Mouse (Mus musculus) stomach, embryonic 14.5 days (tissue): ENCODE data around the gene Apmap. TPM values are rescaled to one million over a fixed set of nuclear protein-coding genes. Genes with fewer than 3 reads are reported as not detected.

Experiments
- ATAC-seq: fragments of 200-750 bp; cut with Nextera tagmentation; 2 replicates; pipeline ENCODE4 v1.8.0; 2017; ENCODE audit warnings: low read depth, moderate TSS enrichment; ENCODE audit not compliant: insufficient number of reproducible peaks, insufficient read depth, low FRiP score
- H3K27ac ChIP-seq: fragments of 300-500 bp; sonication (generic); 2 replicates; pipeline ENCODE4 v1.5.1; 2014; ENCODE audit warnings: mild to moderate bottlenecking, low read length, moderate library complexity, mixed read lengths
- H3K27me3 ChIP-seq: fragments of 300-500 bp; sonication (generic); 2 replicates; pipeline ENCODE4 v1.6.1; 2014; ENCODE audit warnings: low read length, control low read depth, mixed read lengths; ENCODE audit not compliant: control insufficient read depth, insufficient read depth
- H3K36me3 ChIP-seq: fragments of 300-500 bp; sonication (generic); 2 replicates; pipeline ENCODE4 v1.6.1; 2014; ENCODE audit warnings: mild to moderate bottlenecking, control low read depth, low read length, moderate library complexity, mixed read lengths; ENCODE audit not compliant: control insufficient read depth, insufficient read depth
- H3K4me1 ChIP-seq: fragments of 300-500 bp; sonication (generic); 2 replicates; pipeline ENCODE4 v1.6.1; 2014; ENCODE audit warnings: low read length, control low read depth, mixed read lengths; ENCODE audit not compliant: control insufficient read depth, insufficient read depth
- H3K4me2 ChIP-seq: fragments of 300-500 bp; sonication (generic); replicated peaks from 2 replicates; pipeline ENCODE4 v1.6.1; 2014; ENCODE audit warnings: low read depth, low read length, control low read depth
- H3K4me3 ChIP-seq: fragments of 300-500 bp; sonication (generic); 2 replicates; pipeline ENCODE4 v1.5.1; 2014; ENCODE audit warnings: low read depth, low read length, control low read depth
- H3K9ac ChIP-seq: fragments of 300-500 bp; sonication (generic); replicated peaks from 2 replicates; pipeline ENCODE4 v1.6.1; 2014; ENCODE audit warnings: low read depth, mild to moderate bottlenecking, control low read depth, low read length, moderate library complexity, mixed read lengths
- H3K9me3 ChIP-seq: fragments of 300-500 bp; sonication (generic); 2 replicates; pipeline ENCODE4 v1.6.1; 2016; ENCODE audit warnings: low read depth, low read length, control low read depth; ENCODE audit not compliant: control insufficient read depth
- WGBS: fragments of 180-500 bp; shearing (Covaris S2); extraction: QIAGEN DNeasy Blood & Tissue Kit; methylation state at CpG from one replicate; pipeline ENCODE4 v1.1.7; 2014; 5-methylcytosine and 5-hydroxymethylcytosine counted together
- polyA plus RNA-seq: library from polyadenylated mRNA; unstranded; fragments of >200 nt; fragmentation: Nextera tagmentation; extraction: Ambion mirVana; gene quantifications from 2 replicates; pipeline ENCODE4 v1.2.1, GENCODE M21; 2014

Gene Apmap
- polyA plus RNA-seq, 1 experiment from 2014 or later: 37.5 TPM

GRCm38 (mm10) chr2:150629255-150629654, 20.9 kb upstream of the Apmap start:
- Histone ChIP-seq H3K4me1 (no peaks in the 10 kb centered on the region), H3K27ac (no peak overlapping the region), H3K36me3 (no peaks in the 10 kb centered on the region), H3K27me3 (no peaks in the 10 kb centered on the region), H3K9me3 (no peaks in the 10 kb centered on the region), H3K9ac (no peak overlapping the region), H3K4me2 (no peak overlapping the region), H3K4me3 (no peak overlapping the region)
- ATAC-seq: no peak
- WGBS: 81% methylated on average over 4 of the region's 4 CpGs

DNA sequence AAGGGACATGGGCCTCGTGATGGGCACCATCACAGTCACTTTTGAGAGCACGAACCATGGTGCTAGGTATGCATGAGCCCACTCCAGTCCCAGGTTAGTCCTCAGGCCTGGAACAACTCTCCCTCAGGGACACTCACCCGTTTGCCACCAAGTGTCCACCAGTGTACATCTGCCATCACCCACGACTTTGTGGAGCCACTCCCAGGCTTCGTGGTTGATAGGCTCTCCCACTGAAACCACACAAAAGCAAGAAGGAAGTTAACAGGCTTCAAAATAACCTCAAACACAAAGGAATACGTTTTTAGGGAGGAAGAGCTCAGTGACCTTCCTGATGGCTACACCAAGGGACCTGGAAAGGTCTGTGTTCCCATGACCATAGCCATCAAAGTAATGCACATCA, 18.8 kb upstream of the Apmap start:
- H3K4me2 ChIP-seq: no peak overlapping the region
- ATAC-seq: no peak
- H3K36me3 ChIP-seq: no peaks in the 10 kb centered on the region
- no peak overlapping the region for H3K9ac ChIP-seq
- WGBS: 70% methylated on average over 6 of the region's 6 CpGs
- no peaks in the 10 kb centered on the region for H3K9me3 ChIP-seq
- no peak overlapping the region for H3K4me3 ChIP-seq
- no peak overlapping the region for H3K27ac ChIP-seq
- no peaks in the 10 kb centered on the region for H3K4me1 ChIP-seq
- no peaks in the 10 kb centered on the region for H3K27me3 ChIP-seq

- WGBS: 87% methylated on average over 8 of the region's 8 CpGs
- ATAC-seq: no peak
- Histone ChIP-seq H3K36me3 (no peaks in the 10 kb centered on the region; the same call in 1 of the 2 replicates), H3K9me3 (no peaks in the 10 kb centered on the region), H3K9ac (no peak overlapping the region), H3K4me3 (no peak overlapping the region), H3K4me2 (no peak overlapping the region), H3K4me1 (no peaks in the 10 kb centered on the region), H3K27ac (no peak overlapping the region), H3K27me3 (no peaks in the 10 kb centered on the region)
Observed at GRCm38 (mm10) chr2:150624926-150625325, 16.6 kb upstream of the Apmap start.

DNA sequence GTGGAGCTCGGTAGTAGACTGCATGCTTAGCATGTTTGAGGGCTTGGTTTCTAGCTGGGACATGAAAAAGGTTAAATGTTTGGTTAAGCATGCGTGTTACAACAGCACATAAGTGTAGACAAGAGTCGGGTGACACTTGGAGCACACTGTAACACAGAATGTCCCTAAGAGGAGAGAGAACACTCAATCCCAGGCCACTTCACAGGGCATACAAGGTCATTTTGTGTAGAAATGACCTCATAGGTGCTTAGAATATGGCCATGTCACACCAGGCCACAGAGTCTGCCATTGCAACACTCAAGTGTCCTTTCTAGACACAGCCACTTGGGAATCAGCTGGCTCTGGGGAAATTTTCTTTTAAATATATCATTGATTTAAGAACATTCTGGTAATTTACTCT, 15.6 kb upstream of the Apmap start:
- H3K4me3 ChIP-seq: no peak overlapping the region
- ATAC-seq: no peak
- H3K9ac ChIP-seq: no peak overlapping the region
- WGBS: 80% methylated on average over 3 of the region's 3 CpGs
- H3K4me2 ChIP-seq: no peak overlapping the region
- no peak overlapping the region for H3K27ac ChIP-seq
- no peaks in the 10 kb centered on the region for H3K9me3 ChIP-seq
- no peaks in the 10 kb centered on the region for H3K27me3 ChIP-seq
- H3K4me1 ChIP-seq: no peaks in the 10 kb centered on the region
- H3K36me3 ChIP-seq: no peaks in the 10 kb centered on the region; the same call in 1 of the 2 replicates

- 72% methylated on average over 3 of the region's 3 CpGs for WGBS
Observed at GRCm38 (mm10) chr2:150621698-150622097, 13.3 kb upstream of the Apmap start.

DNA sequence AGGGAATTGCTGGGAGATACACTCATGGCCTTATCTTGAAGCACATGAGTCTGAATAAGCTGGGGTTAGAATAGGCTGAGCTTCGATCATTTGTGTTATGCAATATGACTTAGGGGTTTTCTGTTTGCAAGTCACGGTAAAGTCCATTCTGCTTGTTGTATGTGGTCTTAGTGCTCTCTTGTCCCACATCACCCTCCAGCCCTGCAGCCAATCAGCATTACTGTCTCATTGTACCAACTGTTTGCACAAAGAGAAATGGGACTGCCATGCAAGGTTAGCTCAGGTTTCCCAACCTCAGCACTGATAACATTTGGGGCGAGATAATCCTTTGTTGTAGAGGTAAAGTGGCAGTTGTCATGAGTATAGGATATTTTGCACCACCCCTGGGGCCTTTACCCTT, 1.7 kb upstream of the Apmap start:
- Histone ChIP-seq H3K9me3 (no peaks in the 10 kb centered on the region), H3K36me3 (no peaks in the 10 kb centered on the region), H3K4me2 (no peak overlapping the region), H3K4me1 (peaks cover 5% of the 10 kb centered on the region; the same call in 1 of the 2 replicates), H3K4me3 (no peak overlapping the region), H3K27ac (no peak overlapping the region), H3K9ac (no peak overlapping the region), H3K27me3 (no peaks in the 10 kb centered on the region)
- ATAC-seq: no peak
- WGBS: 70% methylated on average over 3 of the region's 3 CpGs

More at GRCm38 (mm10) chr2:150621698-150622097, 13.3 kb upstream of the Apmap start:
- Histone ChIP-seq H3K9ac (no peak overlapping the region), H3K4me3 (no peak overlapping the region), H3K4me1 (no peaks in the 10 kb centered on the region), H3K9me3 (no peaks in the 10 kb centered on the region), H3K27me3 (no peaks in the 10 kb centered on the region), H3K27ac (no peak overlapping the region), H3K4me2 (no peak overlapping the region), H3K36me3 (no peaks in the 10 kb centered on the region; the same call in 1 of the 2 replicates)
- ATAC-seq: no peak

DNA sequence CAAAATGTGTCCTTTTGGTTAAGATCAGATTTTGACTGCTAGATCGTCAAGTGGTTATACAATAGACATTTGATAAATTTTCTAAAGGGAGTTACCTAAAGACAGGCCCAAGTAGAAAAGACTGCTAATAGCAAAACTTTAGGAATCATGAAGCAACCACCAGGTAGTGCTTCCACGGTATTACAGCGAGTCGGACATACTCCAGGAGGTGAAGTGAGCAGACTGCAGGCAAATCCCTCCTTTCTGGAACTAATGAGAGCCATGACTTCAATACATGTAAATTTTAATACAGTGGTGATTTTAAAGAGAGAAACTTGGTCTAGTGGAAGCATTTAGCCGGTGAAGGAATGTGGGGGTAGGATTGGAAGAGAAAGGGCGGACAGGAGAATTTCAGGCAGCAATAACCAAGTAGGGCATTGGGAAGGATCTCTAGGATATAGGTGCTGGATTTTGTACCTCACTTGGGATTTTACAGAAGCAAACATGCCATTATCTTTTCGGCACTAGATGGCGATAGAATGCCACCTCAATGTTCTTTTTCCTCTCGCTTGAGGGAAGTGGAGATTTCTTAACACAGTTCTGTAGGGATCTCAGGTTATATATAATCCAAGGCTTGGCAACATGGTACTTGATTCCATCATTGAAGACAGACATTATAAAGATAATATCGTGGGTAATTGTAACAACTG, 649 bp upstream of the Apmap start:
- no peak overlapping the region for H3K9ac ChIP-seq
- H3K4me1 ChIP-seq: peaks cover 5% of the 10 kb centered on the region; the same call in 1 of the 2 replicates
- peak overlapping the region; percentile 36; the same call in 1 of the 2 replicates for H3K27ac ChIP-seq
- no peaks in the 10 kb centered on the region for H3K9me3 ChIP-seq
- H3K36me3 ChIP-seq: no peaks in the 10 kb centered on the region
- ATAC-seq: peak; percentile 42; the same call in 1 of the 2 replicates
- H3K27me3 ChIP-seq: no peaks in the 10 kb centered on the region
- WGBS: 2% methylated on average over 10 of the region's 10 CpGs
- H3K4me2 ChIP-seq: peak overlapping the region; percentile 76
- peak overlapping the region; percentile 94 for H3K4me3 ChIP-seq

- 65% methylated on average over 1 of the region's 1 CpGs for WGBS
- Histone ChIP-seq H3K4me3 (peak overlapping the region; percentile 94; the same call in 1 of the 2 replicates), H3K9me3 (no peaks in the 10 kb centered on the region), H3K9ac (no peak overlapping the region), H3K36me3 (no peaks in the 10 kb centered on the region), H3K4me2 (peak overlapping the region; percentile 76; the same call in 1 of the 2 replicates), H3K27ac (no peak overlapping the region), H3K4me1 (peaks cover 5% of the 10 kb centered on the region; the same call in 1 of the 2 replicates), H3K27me3 (no peaks in the 10 kb centered on the region)
- ATAC-seq: no peak
Observed at GRCm38 (mm10) chr2:150607086-150607485, 1.3 kb downstream of the Apmap start.
